Mouse (Mus musculus) A20 (cell line): Measurements from ENCODE around the gene Suco.
A peak's percentile ranks its signal among the peaks of the same experiment; 100 is the strongest.

ENCODE experiments used
- DNase-seq: peaks from one replicate; pipeline ENCODE4 v3.0.0-alpha.2; 2011; ENCODE audit warnings: low read depth, low spot score

Suco gene

DNA sequence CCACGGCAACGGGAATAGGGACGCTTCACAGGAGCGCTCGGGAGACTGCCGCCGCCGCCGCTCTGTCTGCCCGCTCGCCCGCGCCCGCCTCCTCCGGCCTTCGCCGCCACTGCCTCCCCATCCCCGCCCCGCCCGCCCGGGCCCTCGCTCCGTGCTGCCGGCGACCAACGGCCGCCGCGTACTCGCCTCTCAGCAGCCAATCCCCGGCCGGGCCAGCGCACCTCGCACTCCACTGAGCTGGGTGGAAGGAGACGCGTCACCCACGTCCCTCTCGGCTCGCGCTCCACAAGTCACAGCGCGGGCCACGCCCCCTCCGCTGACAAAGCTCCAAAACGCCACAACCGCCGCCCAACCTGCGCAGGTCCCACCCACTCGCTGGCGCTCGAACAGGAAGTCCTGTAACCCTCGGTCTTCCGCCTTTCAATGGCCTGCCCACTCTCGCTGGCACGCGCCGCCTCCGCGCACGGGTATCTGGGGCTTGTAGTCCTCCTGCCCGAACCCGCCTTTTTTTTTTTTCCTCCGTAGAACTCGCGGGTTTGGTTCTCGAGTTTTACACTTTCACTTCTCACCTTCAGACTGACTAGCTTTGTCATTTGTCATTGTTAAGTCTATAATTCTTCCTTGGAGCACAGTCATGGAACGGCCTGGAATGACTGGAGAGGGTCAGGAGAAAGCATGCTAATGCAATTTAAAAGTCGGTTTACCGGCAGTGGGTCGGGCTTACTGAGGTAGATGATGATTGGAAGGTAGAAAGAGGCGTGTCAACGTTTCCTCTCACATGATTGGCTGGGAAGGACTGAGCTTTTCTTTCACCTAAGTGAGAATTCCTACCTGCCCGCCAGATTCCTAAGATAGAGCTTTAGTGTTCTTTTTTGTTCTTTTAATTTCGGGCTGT, at the start of gene Suco:
TSS of gene Suco (minus strand) at position 130 of the 895 bp plus-strand sequence.
- peak; percentile 100 for DNase-seq

- DNase-seq, result no peak
Observed at GRCm38 (mm10) chr1:161925281-161925805, 48.9 kb upstream of the Suco start.

GRCm38 (mm10) chr1:161924321-161924720, 47.8 kb upstream of the Suco start:
- no peak for DNase-seq

- DNase-seq, result peak; percentile 71
Observed at GRCm38 (mm10) chr1:161921928-161922327, 45.4 kb upstream of the Suco start.

- DNase-seq, result peak; percentile 72
Observed at GRCm38 (mm10) chr1:161920475-161921454, 44.3 kb upstream of the Suco start.

DNA sequence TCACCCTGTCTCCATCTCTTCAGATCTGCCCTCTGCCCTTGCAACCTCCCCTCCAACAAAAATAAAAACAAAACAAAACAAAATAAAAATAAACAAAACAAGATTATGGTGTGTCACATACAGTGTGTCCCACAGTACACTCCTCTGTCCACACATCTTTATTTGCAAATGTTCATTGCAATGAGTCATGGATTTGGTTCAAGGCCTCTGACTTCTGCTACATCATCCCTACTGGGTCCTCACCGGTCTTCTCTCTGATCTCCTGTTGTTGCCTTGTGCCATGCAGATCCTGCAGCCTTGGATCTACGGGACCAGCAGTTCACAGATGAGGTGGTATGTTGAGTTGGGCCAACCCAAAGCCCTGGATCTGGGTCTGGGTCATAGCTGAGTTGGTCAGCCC, 43.1 kb upstream of the Suco start:
- peak; percentile 33 for DNase-seq

DNA sequence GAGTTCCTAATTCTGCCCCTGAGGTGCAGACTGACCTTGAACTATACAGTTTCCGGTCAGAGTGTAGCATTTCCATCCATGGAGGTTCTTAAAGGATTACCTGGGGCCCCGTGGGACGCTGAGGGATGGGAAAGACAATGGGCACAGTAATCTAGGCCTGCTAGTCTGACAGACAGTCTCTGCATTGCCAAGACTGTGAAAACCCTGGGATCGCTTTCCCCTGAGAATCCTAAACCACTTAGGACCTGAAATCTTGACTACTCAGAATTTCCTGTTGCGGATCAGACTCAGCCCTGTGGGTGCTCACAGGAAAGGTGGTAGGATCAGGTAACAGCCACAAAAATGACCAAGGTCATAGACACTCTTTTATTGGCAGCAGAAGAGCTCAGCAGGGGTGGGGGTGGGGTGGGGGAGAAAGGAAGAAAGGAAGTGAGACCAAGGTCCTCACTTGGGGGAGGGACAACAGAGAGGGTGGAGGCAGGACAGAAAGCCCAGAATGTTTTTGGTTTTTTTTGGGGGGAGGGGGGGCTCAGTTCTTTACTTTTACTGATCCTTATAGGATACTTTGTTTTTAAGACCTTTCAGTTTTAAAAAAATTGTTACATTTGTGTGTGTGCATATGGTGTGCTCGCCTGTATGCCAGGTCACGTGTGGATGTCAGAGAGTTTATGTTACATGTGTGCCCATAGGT, 42.3 kb upstream of the Suco start:
- DNase-seq, result peak; percentile 69

DNA sequence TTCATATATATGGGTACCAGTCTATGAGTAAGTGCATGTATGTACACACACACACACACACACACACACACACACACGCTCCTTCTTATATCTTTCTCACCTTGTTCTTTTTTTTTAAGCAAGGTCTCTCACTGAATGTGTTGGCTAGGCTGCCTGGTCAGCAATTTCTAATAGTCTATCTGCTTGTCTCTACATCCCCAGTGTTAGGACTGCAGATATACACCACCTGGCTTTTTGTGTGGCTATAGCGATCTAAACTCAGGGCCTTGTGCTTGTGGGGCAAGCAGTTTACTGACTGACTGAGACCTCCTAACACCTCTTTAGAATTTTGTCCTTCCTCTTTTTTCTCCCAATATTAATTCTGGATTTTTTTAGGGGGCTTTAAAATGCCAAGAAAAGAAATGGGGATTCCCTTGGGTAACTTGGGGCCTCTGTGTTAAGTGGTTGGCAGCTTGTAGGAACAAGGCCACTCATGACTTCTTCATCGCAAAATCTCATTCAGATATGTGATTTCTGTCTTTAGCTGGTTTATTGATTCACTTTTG, 41.5 kb upstream of the Suco start:
- DNase-seq, result peak; percentile 73

- DNase-seq, result no peak
Observed at GRCm38 (mm10) chr1:161916036-161916435, 39.6 kb upstream of the Suco start.

GRCm38 (mm10) chr1:161913648-161913984, 37.1 kb upstream of the Suco start:
- DNase-seq, result no peak

- DNase-seq, result no peak
Observed at GRCm38 (mm10) chr1:161912940-161913647, 36.6 kb upstream of the Suco start.

- no peak for DNase-seq
Observed at GRCm38 (mm10) chr1:161909074-161909473, 32.6 kb upstream of the Suco start.

GRCm38 (mm10) chr1:161907795-161908457, 31.4 kb upstream of the Suco start:
- DNase-seq, result no peak

DNA sequence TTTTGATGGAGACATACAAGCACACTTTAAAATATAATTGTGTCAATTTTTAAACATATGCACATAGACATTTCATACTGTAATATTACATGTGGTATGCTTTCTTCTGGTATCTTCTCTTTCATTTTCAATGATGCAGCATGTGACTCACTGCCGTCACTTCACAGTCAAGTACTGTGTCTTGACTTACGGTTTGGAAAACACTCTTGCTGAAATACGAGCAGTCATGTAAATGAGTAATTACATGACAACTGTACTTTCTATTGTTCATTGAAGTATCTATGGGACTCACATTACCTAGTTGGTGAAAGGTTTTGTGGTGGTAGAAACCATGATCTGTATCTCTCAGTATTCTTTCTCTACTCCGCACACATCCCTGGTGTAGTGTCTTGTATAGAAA, 30.6 kb upstream of the Suco start:
- no peak for DNase-seq

GRCm38 (mm10) chr1:161902692-161903452, 26.4 kb upstream of the Suco start:
- DNase-seq, result no peak

DNA sequence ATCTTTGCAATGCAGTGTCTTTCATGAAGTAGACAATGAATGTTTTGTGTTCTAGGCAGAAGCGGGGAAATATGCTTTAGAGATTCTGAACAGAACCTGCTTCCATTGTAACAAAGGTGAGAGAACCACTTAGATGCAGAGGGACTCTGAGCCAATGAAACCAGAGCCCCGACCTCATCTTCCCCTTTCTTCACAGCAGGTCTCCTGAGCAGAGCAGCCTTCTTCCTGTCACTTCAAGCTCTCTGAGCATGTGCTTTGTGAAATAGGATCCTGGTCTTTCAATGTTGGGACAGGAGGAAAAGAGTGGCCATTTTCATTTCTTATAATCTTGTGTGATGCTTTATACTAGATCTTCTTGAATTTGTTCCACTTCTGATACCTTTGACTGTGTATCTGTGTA, 23.6 kb upstream of the Suco start:
- DNase-seq, result peak; percentile 60

DNA sequence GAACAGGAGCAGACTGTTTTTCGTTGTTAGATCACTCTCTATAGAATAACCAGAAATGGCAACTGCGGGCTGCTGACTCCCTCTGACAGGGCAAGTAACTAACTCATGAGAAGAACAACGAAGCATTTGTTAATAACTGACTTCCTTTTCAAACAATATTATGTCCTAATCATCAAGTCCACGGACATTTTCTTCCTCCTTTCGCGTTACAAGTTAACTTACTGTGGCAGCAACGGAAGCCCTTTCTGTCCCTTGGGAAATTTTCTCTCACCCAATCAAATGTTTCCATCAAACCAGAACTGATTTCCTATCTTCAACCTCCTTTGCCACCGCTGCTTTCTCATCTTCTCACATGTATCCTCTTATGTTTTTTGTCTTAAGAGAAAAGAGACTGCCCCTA, 20.8 kb upstream of the Suco start:
- DNase-seq, result no peak

DNA sequence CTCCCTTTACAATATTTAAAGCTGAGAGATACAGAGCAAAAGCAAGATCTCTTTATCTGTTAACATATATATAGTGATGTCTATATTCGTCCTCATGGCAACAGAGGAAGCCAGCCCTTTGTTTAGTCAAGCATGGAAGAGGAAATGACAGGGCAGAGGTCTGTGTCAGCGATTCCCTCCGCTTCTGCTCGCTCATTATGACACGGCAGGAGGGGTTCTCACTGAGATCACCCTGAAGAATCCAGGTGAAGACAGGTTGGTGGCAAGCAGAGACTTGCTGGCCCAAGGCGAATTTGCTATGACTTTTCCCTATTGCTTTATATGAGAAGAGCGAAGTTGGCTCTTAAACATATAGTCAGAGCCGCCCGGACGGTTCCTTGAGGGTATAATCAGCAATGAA, 19.6 kb upstream of the Suco start:
- DNase-seq, result peak; percentile 62

DNA sequence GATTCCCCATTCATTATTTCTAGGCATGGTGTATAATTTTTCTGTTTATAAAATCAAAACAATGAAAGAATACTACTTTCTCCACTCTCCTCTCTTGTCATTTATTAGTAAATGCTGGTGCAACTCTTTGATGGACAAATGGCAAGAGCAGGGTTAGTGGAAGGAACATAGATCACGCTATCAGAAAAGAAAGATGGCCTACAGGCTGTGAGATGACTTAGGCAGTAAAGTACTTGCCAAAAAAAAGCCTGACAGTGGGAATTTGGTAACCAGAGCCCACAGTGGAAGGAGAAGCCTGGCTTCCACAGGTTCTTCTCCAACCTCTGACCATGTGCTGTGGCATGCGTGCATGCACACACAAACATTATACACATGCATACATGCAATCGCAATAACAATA, 18.5 kb upstream of the Suco start:
- no peak for DNase-seq
